Mouse (Mus musculus): ENCODE results near the gene Cidec. TPM values are rescaled to one million over a fixed set of nuclear protein-coding genes. Genes with fewer than 3 reads are reported as not detected.

The Cidec gene
- total RNA-seq (2021), result 100 to 1,000 TPM; 397 to 418 TPM
- long read RNA-seq, experiment 1, transcript Cidec-202 (6 exons, 1,720 nt), result minor isoform, 68 of 568 reads
- long read RNA-seq, experiment 1, transcript Cidec-201 (6 exons, 1,703 nt), result minor isoform, 33 of 568 reads
- long read RNA-seq, experiment 1, transcript Cidec-203 (6 exons, 785 nt), result major isoform, 260 of 568 reads
- long read RNA-seq, experiment 1, partial matches to known transcripts, result 79 of 568 reads
- long read RNA-seq, experiment 1, other reads (novel, unspliced or antisense), result 128 of 568 reads
- long read RNA-seq, experiment 2, transcript Cidec-203 (6 exons, 785 nt), result major isoform, 233 of 359 reads
- long read RNA-seq, experiment 2, transcript Cidec-201 (6 exons, 1,703 nt), result minor isoform, 17 of 359 reads
- long read RNA-seq, experiment 2, transcript Cidec-202 (6 exons, 1,720 nt), result minor isoform, 24 of 359 reads
- long read RNA-seq, experiment 2, partial matches to known transcripts, result 28 of 359 reads
- long read RNA-seq, experiment 2, other reads (novel, unspliced or antisense), result 57 of 359 reads

DNA sequence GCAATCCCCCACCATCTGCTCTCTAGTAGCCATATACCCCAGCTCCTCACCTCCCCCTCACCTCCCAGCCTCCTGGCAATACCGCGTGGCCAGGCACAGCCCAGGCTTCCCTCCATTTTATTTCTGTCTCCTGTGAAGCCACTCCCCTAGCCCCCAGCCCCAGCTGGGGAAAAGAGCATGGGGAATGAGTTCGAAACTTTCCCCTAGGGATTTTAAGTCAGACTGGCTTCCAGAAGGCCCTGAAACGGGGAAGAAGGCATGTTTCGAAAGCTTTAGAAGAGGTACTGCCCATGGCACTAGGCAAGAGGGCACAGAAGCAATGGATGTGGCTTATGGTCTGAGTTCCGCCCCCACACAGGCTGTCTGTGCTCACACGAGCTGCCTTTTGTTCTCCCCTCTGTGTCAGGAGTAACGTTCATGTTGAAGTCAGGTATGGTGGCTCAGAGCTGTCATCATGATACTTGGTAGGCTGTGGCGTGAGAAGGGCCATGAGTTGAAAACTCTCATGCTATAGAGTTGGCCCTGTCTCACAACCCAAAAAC is at the start of gene Cidec:
TSS of gene Cidec (minus strand) at position 97 of the 542 bp plus-strand sequence.
- peak; percentile 45 for DNase-seq

GRCm38 (mm10) chr6:113483729-113484128 is 48.2 kb upstream of the Cidec start:
- peak; percentile 39 for DNase-seq

DNA sequence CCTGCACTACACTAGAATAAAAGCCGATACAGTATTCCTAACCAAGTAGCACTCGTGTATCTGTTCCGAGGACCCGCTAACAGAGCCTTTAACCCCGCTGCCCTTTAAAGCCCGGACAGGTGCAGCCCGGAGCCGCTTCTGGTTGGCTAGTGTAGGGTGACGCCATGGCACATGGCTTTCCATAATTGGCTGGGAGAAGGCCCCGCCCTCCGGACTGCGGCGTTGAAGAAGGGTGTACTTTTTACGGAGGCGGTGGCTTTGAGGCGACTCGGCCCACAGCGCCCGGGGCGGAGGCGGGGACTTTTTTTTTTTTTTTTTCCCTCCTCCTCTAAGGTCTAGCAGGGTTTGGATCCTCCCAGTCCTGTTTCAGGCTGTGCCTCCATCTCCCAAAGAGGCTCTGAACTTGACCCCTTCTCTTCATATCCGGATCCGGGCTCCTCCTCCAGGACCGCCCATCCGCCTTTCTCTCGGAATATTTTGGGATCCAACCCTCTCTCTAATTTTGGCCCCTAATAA is 47.6 kb upstream of the Cidec start, which contains the start of gene Creld1:
TSS of gene Creld1 (plus strand) at position 198 of the 516 bp plus-strand sequence.
- DNase-seq, result peak; percentile 96

DNA sequence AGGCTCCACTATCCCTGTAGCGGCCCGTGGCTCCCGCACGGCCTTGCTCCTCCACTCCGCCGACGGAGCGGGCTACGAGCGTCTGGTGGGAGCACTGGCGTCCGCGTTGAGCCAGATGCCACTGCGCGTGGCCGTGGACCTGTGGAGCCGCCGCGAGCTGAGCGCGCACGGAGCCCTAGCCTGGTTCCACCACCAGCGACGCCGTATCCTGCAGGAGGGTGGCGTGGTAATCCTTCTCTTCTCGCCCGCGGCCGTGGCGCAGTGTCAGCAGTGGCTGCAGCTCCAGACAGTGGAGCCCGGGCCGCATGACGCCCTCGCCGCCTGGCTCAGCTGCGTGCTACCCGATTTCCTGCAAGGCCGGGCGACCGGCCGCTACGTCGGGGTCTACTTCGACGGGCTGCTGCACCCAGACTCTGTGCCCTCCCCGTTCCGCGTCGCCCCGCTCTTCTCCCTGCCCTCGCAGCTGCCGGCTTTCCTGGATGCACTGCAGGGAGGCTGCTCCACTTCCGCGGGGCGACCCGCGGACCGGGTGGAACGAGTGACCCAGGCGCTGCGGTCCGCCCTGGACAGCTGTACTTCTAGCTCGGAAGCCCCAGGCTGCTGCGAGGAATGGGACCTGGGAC is 47.0 kb upstream of the Cidec start:
- peak; percentile 49 for DNase-seq

DNA sequence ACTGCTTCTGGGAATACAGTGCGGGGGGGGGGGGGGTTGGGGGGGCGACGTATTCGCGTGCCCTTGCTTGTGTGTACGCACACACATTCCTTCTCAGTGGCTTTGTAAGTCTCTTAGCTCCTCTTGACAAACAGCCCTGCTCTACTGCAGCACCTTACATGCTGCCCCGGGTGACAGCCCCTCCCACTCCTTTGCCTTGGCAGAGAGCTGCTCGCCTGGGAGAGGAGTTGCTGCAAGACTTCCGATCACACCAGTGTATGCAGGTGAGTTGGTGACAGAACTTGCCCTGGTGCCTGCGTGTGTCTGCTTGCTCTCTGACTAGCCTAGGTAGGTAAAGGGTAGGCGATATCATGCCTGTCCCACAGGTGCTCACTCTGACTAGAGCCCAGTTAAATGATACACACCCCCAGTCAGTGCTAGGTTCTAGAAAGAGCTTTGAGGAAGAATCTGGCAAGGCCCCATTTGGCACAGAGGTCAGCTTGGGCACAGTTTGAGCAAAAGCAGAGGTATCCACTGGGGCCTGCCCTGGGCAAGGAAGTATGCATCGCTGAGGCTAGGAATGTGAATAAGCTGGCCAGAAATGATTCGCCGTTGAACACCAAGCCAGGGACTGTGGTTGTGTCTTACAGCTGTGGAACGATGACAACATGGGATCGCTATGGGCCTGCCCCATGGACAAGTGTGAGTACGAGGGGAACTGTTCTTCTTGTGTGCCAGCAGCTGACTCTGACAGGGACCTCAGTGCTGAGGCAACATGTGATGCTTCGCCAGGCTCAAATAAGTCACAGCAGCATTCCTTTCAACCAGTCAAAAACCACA is 45.2 kb upstream of the Cidec start:
- peak; percentile 77 for DNase-seq

DNA sequence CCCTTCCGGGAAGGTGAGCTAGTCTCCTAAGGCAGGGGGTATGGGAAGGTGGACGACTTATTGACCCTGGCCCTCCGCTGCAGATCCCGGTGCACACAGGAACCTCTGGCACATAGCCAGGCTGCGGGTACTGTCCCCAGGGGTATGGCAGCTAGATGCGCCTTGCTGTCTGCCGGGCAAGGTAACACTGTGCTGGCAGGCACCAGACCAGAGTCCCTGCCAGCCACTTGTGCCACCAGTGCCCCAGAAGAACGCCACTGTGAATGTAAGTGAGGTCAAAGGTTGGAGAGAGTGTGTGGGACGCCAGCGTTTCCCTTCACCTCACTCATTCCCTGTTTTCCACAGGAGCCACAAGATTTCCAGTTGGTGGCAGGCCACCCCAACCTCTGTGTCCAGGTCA is 43.3 kb upstream of the Cidec start:
- peak; percentile 67 for DNase-seq

GRCm38 (mm10) chr6:113477353-113477752 is 41.8 kb upstream of the Cidec start:
- no peak for DNase-seq

- no peak for DNase-seq
These were observed 38.2 kb upstream of the Cidec start for GRCm38 (mm10) chr6:113473715-113474114.

DNA sequence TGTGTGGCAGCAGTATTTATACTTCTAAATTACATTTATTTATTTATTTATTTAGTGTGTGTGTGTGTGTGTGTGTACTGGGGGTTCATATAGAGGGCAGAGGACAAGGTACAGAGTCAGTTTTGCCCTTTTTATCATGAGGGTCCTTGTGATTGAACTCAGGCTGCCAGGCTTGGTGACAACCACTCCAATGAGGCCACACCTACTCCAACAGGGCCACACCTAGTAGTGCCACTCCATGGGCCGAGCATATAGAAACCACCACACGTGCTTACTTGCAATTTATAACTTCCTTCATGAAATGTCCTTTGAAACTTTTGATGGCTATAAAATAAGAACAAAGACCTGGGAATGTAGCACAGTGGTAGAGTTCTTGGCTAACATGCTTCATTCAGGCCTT is 37.7 kb upstream of the Cidec start:
- DNase-seq, result no peak

DNA sequence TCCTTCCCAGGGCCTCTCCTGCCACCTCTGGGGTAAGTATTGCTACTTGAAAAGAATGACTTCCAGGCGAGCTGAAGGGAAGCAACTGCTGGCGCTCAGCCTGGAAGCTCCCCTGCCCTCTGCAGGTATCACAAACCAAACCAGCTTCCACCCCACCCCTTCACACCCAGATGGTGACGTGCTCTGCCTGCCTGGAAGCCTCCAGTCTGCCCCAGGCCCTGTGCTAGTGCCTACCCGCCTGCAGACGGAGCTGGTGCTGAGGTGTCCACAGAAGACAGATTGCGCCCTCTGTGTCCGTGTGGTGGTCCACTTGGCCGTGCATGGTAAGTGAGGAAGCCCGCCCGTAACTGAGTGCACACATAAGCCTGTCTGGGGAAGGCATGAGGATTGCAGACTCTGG is 36.5 kb upstream of the Cidec start:
- no peak for DNase-seq

DNA sequence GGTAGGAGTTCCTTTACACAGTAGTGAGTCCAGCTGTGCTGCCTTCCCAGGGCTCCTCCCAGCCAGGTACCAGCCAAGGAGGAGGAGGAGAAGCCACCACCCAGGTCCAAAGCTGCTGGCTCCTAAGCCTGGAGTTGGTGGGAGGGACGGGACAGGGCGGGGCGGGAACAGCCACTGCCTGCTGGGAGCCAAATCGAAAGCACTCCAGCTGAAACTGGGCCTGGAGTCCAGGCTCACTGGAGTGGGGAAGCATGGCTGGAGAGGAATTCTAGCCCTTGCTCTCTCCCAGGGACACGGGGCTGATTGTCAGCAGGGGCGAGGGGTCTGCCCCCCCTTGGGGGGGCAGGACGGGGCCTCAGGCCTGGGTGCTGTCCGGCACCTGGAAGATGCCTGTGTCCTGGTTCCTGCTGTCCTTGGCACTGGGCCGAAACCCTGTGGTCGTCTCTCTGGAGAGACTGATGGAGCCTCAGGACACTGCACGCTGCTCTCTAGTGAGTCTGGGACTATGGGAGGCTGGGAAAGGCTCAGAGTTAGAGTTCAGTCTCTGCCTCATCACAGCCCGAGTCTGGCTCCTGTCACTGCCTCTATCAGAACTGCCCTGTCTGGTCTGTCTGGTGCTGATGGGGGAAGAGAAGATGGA is 35.9 kb upstream of the Cidec start, which contains the start of gene Il17rc:
TSS of gene Il17rc (plus strand) at position 131 of the 640 bp plus-strand sequence.
- DNase-seq, result peak; percentile 77

- peak; percentile 88 for DNase-seq
These were observed 33.9 kb upstream of the Cidec start for GRCm38 (mm10) chr6:113469432-113469831.

DNA sequence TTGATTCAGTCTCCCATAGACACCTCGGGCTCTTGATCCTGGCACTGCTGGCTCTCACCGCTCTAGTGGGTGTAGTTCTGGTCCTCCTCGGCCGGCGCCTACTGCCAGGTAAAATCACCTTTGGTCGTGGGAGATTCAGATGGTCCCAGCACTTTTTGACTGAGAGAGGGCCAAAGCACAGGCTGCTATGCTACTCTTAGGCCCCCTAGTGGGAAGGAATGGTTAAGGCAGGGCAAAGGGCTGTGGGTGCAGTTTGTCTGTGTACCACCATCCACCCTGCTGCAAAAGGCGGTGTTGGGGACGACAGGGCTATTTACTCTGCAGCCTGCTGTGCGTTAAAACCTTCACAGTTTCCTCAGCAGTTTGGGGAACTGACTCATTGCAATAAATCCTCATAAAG is 33.5 kb upstream of the Cidec start:
- peak; percentile 78 for DNase-seq

DNA sequence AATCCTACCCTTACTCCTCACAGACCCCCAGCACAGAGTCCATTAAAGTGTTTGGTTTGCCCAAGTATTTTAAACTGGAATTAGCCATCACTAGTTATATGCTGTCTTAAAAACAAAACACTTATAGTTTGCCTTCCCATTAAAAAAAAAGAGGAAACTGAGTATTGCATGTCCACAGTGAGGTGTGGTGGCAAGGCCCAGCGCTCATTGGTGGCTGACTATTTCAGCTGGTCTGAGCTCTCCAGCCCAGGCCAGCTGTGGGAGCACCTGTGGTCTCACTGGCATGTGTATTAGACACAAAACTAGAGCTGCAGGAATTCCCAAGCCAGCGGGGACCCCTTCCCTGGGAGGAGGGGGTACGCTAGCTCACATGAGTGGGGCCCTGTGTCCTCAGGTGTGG is 33.0 kb upstream of the Cidec start:
- DNase-seq, result no peak

- no peak for DNase-seq
These were observed 30.0 kb upstream of the Cidec start for GRCm38 (mm10) chr6:113465602-113466001.

DNA sequence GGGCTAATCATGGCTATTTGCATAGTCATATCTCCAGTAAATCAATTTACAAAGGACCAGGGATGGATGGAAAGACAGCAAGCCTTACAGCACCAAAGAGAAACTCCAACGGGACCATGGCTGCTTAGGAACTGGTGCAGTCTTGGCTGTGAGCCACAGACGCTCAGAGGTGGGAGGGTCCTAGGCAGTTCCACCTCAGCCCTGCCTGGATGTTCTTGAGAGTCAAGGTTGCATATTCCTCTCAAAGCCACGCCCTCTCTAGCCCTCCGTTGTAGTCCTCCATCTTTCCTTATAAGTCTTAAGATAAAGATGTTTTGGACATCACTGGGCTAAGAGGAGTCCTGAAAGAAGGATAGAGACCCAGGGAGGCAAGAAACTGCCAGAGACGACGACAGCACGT is 28.5 kb upstream of the Cidec start:
- DNase-seq, result no peak

- DNase-seq, result no peak
These were observed 23.1 kb upstream of the Cidec start for GRCm38 (mm10) chr6:113458635-113459034.

- DNase-seq, result no peak
These were observed 22.5 kb upstream of the Cidec start, which contains the start of gene Il17re for GRCm38 (mm10) chr6:113457952-113458534. TSS of gene Il17re (plus strand) at chr6:113458484.

DNA sequence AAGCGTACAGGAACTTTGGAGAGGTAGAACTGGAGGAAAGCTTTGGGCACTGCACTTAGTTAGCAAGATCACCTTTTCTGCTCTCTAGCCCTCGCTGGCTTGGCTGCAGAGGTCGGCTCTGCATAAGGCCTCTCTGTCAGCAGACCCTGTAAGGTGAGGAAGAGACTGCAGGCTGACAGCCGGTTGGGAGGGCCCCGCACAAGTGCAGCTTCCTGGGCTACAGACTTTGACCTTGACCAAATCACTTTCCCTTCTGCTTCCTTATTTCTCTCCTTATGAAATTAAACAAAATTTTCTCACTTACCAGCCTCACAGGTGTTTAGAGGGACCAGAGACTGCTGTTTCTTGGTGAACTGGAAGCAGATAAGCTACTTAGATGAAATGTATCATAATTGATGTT is 19.4 kb upstream of the Cidec start:
- no peak for DNase-seq

DNA sequence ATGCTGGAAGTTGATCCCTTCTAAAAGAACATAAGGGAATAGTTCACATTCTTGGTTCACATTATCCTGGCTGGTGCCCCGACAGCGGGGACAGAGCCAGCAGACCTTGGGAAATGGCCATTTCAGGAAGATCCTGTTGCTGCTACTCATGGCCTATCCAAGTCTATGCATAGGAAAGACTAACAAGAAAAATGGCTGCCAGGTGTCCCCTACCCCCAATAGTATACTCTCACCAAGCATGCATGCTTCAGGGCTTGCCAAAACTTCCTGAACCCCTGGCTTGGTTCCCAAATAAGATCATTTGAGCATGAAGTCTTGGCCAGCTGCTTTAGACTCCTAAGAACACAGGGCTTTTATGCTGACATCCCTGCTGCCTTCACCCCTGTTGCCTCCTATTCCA is 16.3 kb upstream of the Cidec start:
- no peak for DNase-seq

GRCm38 (mm10) chr6:113447639-113448038 is 12.1 kb upstream of the Cidec start:
- DNase-seq, result no peak

Measured in adrenal gland, postnatal 10 days (tissue).